ENCODE assay signal across 18 mouse cellular contexts in genomic region chr2:129221097-129221632, GRCm38 (mm10). TPM values are rescaled to one million over a fixed set of nuclear protein-coding genes. Genes with fewer than 3 reads are reported as not detected.
DNase-seq lines count a peak whose midpoint lies in the region; ATAC-seq and TF ChIP-seq lines count a peak whose summit lies in the region.
"Had no signal": no experiment of that assay in that cellular context is flagged by ENCODE, and none has a peak within 500 bp of the region (broad histone marks: within the 10 kb centered on the region; RNA-seq: fewer than 3 reads in every experiment).

No protein-coding gene starts in this region.

- no peaks in the 10 kb centered on the region for H3K27me3 ChIP-seq in kidney, embryonic 16.5 days (ENCODE audit: insufficient read depth, low read length)
- H3K27me3 ChIP-seq: embryonic facial prominence, embryonic 13.5 days; forebrain, embryonic 12.5 days; heart, embryonic 13.5 days had no signal

- 49% methylated on average over 9 of the region's 9 CpGs for WGBS in kidney, embryonic 16.5 days
- whole genome bisulfite sequencing in bone marrow, adult 2 months = 34% methylated on average over 9 of the region's 9 CpGs

- no peaks in the 10 kb centered on the region for H3K4me1 ChIP-seq in kidney, embryonic 16.5 days (ENCODE audit: insufficient read depth, low read length)
- peaks cover 5% of the 10 kb centered on the region for H3K4me1 ChIP-seq in bone marrow, adult 2 months (ENCODE audit: control insufficient read depth, insufficient read depth, low read length)
- H3K4me1 ChIP-seq: embryonic facial prominence, embryonic 13.5 days; forebrain, embryonic 12.5 days had no signal

- H3K4me2 ChIP-seq in kidney, embryonic 16.5 days (replicated peaks; ENCODE audit: low read depth, low read length) = no peak overlapping the region
- H3K4me2 ChIP-seq: embryonic facial prominence, embryonic 13.5 days; forebrain, embryonic 12.5 days; heart, embryonic 13.5 days had no signal

- no peak for TF ChIP-seq CTCF in bone marrow, adult 2 months (IDR thresholded peaks at IDR 0.05; ENCODE audit: control insufficient read depth, insufficient read depth, low read length)

- no peak for DNase-seq in kidney, postnatal 10 days
- no peak for DNase-seq in spleen, adult 18-20 months
- DNase-seq in adrenal gland, adult 18-20 months (ENCODE audit: low spot score in 2 of 2) = no peak
- DNase-seq: adrenal gland, postnatal 14 days; cerebellum, adult 11 months; cerebellum, adult 8-10 months; cerebellum, postnatal 14 days; gastrocnemius, postnatal 10 days; heart, postnatal 36 days had no signal

- H3K9me3 ChIP-seq in kidney, embryonic 16.5 days (ENCODE audit: low read length) = no peaks in the 10 kb centered on the region
- H3K9me3 ChIP-seq: embryonic facial prominence, embryonic 13.5 days; forebrain, embryonic 12.5 days; heart, embryonic 13.5 days had no signal

- no peak overlapping the region for H3K27ac ChIP-seq in kidney, embryonic 16.5 days (ENCODE audit: low read length)
- H3K27ac ChIP-seq in bone marrow, adult 2 months (ENCODE audit: control insufficient read depth, insufficient read depth, low read depth, low read length, poor library complexity) = peak overlapping the region; percentile 46
- H3K27ac ChIP-seq: embryonic facial prominence, embryonic 13.5 days; forebrain, embryonic 12.5 days; heart, embryonic 13.5 days; hindbrain, postnatal 0 days had no signal

- no peak overlapping the region for H3K9ac ChIP-seq in kidney, embryonic 16.5 days (replicated peaks; ENCODE audit: low read length)
- H3K9ac ChIP-seq: embryonic facial prominence, embryonic 13.5 days; forebrain, embryonic 12.5 days; heart, embryonic 13.5 days had no signal

- 0 out of 2 replicates have a peak, but pooled peaks have one; percentile 23 for ATAC-seq in kidney, embryonic 16.5 days (ENCODE audit: low FRiP score, low TSS enrichment)
- peak; percentile 50 for ATAC-seq in common myeloid progenitor, adult 5-6 weeks (replicated peaks; ENCODE audit: low read depth, poor library complexity, severe bottlenecking)
- peak; percentile 49; the same call in 1 of the 2 replicates for ATAC-seq in neutrophil, adult 5-6 weeks (ENCODE audit: extremely low read depth, insufficient number of reproducible peaks, low FRiP score, poor library complexity, severe bottlenecking)
- ATAC-seq: forebrain, embryonic 16.5 days; hindbrain, postnatal 0 days had no signal

- no peak overlapping the region for H3K4me3 ChIP-seq in kidney, embryonic 16.5 days (ENCODE audit: low read length)
- no peak overlapping the region for H3K4me3 ChIP-seq in bone marrow, adult 2 months (replicated peaks; ENCODE audit: control insufficient read depth, low read depth, low read length)
- H3K4me3 ChIP-seq: embryonic facial prominence, embryonic 13.5 days; forebrain, embryonic 12.5 days; heart, embryonic 13.5 days had no signal

- no peak for TF ChIP-seq POLR2A in bone marrow, adult 2 months (IDR thresholded peaks at IDR 0.05; ENCODE audit: borderline replicate concordance, control insufficient read depth, low read depth, low read length)

- no peaks in the 10 kb centered on the region for H3K36me3 ChIP-seq in kidney, embryonic 16.5 days (ENCODE audit: insufficient read depth, low read length)
- H3K36me3 ChIP-seq: embryonic facial prominence, embryonic 13.5 days; forebrain, embryonic 12.5 days; heart, embryonic 13.5 days had no signal

RNA-seq across cellular contexts. Expression of gene Slc20a1, which starts 22.6 kb away (rescaled TPM):
- 28.3 and 31.3 TPM in 2 replicates for polyA plus RNA-seq in kidney, embryonic 16.5 days (2015; fragmentation: Nextera tagmentation; extraction: Ambion mirVana)
- polyA plus RNA-seq in bone marrow, adult 2 months (2011; ENCODE audit: insufficient read depth, insufficient read length, low replicate concordance, missing spikeins) = 84.8 and 139 TPM in 2 replicates
- 114 and 140 TPM in 2 replicates for total RNA-seq in common myeloid progenitor, adult 5-6 weeks (2017)
- 161 and 196 TPM in 2 replicates for total RNA-seq in neutrophil, adult 5-6 weeks (2017)
- total RNA-seq in adrenal gland, adult 18-20 months (2021) = 10 to 100 TPM; 14.1 to 19.4 TPM
